Mouse (Mus musculus): ENCODE measurements around the gene Sugt1.

- TF ChIP-seq CTCF (IDR thresholded peaks at IDR 0.05; ENCODE audit: control insufficient read depth, insufficient read depth, low read length), result no peak
- no peak for TF ChIP-seq POLR2A (IDR thresholded peaks at IDR 0.05; ENCODE audit: borderline replicate concordance, control insufficient read depth, low read depth, low read length)
Observed at GRCm38 (mm10) chr14:79589401-79589800, 1.9 kb downstream of the Sugt1 start.

Measured in bone marrow, adult 2 months (tissue).